Mouse (Mus musculus) macrophage (primary cell): Measurements from ENCODE around the gene Nynrin. TPM values are rescaled to one million over a fixed set of nuclear protein-coding genes. Genes with fewer than 3 reads are reported as not detected.

Experiments
- H3K27ac ChIP-seq: fragments of 350-480 bp; formaldehyde crosslinking; 2 replicates; pipeline ENCODE4 v1.9.0; 2021
- H3K36me3 ChIP-seq: fragments of 350-480 bp; formaldehyde crosslinking; 2 replicates; pipeline ENCODE4 v1.9.0; 2021; ENCODE audit errors: inconsistent target
- H3K4me3 ChIP-seq: fragments of 350-480 bp; formaldehyde crosslinking; 2 replicates; pipeline ENCODE4 v1.9.0; 2021; ENCODE audit errors: inconsistent target
- H3K79me2 ChIP-seq: fragments of 350-480 bp; formaldehyde crosslinking; 2 replicates; pipeline ENCODE4 v1.9.0; 2021; ENCODE audit errors: inconsistent target
- WGBS: methylation state at CpG from one replicate; pipeline ENCODE4 v1.1.7; 2026; ENCODE audit warnings: inconsistent platforms; ENCODE audit not compliant: missing documents; 5-methylcytosine and 5-hydroxymethylcytosine counted together
- polyA plus RNA-seq: library from polyadenylated mRNA; stranded (reverse); fragments of 250-400 nt; gene quantifications from 3 replicates; pipeline ENCODE4 v1.2.4, GENCODE M21; 2018; ENCODE audit warnings: inconsistent platforms

Nynrin gene
- polyA plus RNA-seq, 1 experiment from 2014 or later: 0.69 TPM

- Histone ChIP-seq H3K36me3 (no peaks in the 10 kb centered on the region), H3K27ac (no peak overlapping the region), H3K79me2 (no peaks in the 10 kb centered on the region), H3K4me3 (no peak overlapping the region)
- 17% methylated on average over 1 of the region's 1 CpGs for WGBS
Measured at GRCm38 (mm10) chr14:55879623-55880022, 25.8 kb downstream of the Nynrin start.

GRCm38 (mm10) chr14:55880982-55881381, 27.2 kb downstream of the Nynrin start:
- no peak overlapping the region for H3K4me3 ChIP-seq
- no peaks in the 10 kb centered on the region for H3K36me3 ChIP-seq
- 91% methylated on average over 8 of the region's 8 CpGs for WGBS
- H3K79me2 ChIP-seq: no peaks in the 10 kb centered on the region; the same call in 1 of the 2 replicates
- no peak overlapping the region for H3K27ac ChIP-seq

DNA sequence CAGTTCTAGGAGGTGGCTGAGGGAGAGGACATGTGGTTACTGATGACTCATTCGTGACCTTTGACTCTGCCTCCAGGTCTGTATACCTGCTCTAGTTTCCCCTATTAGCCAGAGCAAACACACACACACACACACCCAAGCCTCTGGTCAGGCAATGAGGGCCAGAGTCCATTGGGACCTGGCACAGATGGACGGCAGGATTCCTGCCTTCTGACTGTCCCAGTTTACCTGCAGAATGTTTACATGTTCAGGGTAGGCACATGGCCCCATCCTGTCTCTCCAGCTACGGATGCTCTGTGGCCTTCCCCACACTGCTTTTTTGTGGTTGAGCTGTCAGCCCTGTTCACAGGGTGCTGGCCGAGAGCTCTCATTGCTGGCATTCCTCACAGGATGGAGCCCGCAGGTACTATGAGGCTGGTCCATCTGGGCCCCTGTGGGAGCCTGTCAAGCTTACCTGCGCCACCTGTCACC, 28.4 kb downstream of the Nynrin start:
- no peak overlapping the region for H3K4me3 ChIP-seq
- peaks cover 10% of the 10 kb centered on the region for H3K79me2 ChIP-seq
- no peak overlapping the region for H3K27ac ChIP-seq
- peaks cover 9% of the 10 kb centered on the region; the same call in 1 of the 2 replicates for H3K36me3 ChIP-seq
- 57% methylated on average over 6 of the region's 6 CpGs for WGBS

DNA sequence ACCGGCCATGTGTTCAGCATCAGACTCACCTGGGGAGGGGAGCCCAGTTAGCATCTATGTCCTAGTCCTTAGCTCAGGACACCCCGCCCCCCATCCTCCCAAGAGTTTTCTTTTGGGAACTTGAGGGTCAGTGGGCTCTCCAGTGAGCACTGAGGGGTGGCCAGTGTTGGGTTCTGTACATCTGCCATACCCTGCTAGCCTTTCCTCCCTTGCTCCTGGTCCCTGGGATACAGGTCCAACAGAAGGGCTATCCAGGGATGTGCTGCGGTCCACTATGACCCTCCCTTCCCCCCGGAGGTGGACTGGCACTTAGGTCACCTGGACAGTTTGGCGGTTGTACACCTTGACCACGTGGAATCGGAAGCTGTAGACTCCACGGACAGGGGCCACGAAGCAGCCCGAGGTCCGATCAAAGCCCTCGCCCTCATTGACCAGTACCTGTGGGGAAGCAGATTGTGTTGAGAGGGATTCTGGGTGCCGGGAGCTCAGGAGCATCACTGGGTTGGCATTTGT, 29.4 kb downstream of the Nynrin start:
- WGBS: 96% methylated on average over 13 of the region's 13 CpGs
- Histone ChIP-seq H3K79me2 (peaks cover 19% of the 10 kb centered on the region), H3K36me3 (peaks cover 18% of the 10 kb centered on the region), H3K27ac (no peak overlapping the region), H3K4me3 (no peak overlapping the region)

GRCm38 (mm10) chr14:55883663-55884062, 29.9 kb downstream of the Nynrin start:
- H3K27ac ChIP-seq: no peak overlapping the region

DNA sequence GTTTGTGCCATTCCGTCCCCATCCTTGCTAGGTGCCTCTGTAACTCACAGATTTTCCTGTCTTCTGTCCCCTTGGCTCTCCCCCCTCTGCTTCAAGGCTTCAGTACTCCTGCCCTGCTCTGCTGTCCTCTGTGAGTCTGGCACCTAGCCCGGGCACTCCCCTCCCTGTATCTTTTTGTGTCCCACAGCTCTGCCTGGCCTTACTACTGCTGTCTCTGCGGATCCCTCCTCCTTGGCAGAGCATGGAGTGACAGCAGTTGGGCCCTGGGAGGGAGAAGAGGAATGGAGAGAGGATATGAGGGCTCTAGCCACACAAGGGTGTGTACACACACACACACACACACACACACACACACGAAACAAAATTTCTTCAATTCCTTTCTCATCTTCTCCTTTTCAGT, 30.4 kb downstream of the Nynrin start, which contains the start of gene Cbln3:
Gene Cbln3, minus strand, starts transcription at position 227 of the 400 bp plus-strand sequence.
- H3K79me2 ChIP-seq: peaks cover 19% of the 10 kb centered on the region
- H3K27ac ChIP-seq: peak within 1 kb of the TSS; percentile 80
- WGBS: 73% methylated on average over 4 of the region's 4 CpGs
- H3K4me3 ChIP-seq: peak within 1 kb of the TSS; percentile 84
- peaks cover 28% of the 10 kb centered on the region for H3K36me3 ChIP-seq

More at GRCm38 (mm10) chr14:55883663-55884062, 29.9 kb downstream of the Nynrin start:
- Histone ChIP-seq H3K79me2 (peaks cover 19% of the 10 kb centered on the region), H3K4me3 (no peak overlapping the region), H3K36me3 (peaks cover 23% of the 10 kb centered on the region)
- WGBS: 96% methylated on average over 12 of the region's 12 CpGs

DNA sequence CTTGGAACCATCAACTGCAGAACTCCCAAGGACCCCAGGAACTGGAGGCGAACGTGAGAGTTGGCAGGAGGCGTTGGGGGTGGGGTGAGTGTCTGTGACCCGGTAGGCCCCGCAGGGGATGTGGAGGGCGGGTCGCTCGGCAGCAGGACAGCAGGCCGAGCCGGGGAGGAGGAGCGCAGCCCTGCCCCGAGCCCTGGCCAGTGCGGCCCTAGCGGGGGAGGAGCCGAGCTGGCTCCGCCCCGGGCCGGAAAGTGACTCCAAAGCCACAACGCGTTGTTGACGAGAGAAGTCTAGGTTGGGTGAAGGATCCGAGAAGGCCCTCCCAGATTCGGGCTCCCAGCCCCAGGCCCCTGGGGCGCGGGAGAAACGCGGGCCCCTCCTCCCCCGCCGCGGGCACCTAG, 30.9 kb downstream of the Nynrin start, which contains the start of gene Khnyn:
Gene Khnyn, plus strand, starts transcription at position 235 of the 401 bp plus-strand sequence.
- Histone ChIP-seq H3K4me3 (peak within 1 kb of the TSS; percentile 84), H3K27ac (peak within 1 kb of the TSS; percentile 80), H3K36me3 (peaks cover 33% of the 10 kb centered on the region), H3K79me2 (peaks cover 19% of the 10 kb centered on the region)
- under 1% methylated on average over 30 of the region's 30 CpGs for WGBS

DNA sequence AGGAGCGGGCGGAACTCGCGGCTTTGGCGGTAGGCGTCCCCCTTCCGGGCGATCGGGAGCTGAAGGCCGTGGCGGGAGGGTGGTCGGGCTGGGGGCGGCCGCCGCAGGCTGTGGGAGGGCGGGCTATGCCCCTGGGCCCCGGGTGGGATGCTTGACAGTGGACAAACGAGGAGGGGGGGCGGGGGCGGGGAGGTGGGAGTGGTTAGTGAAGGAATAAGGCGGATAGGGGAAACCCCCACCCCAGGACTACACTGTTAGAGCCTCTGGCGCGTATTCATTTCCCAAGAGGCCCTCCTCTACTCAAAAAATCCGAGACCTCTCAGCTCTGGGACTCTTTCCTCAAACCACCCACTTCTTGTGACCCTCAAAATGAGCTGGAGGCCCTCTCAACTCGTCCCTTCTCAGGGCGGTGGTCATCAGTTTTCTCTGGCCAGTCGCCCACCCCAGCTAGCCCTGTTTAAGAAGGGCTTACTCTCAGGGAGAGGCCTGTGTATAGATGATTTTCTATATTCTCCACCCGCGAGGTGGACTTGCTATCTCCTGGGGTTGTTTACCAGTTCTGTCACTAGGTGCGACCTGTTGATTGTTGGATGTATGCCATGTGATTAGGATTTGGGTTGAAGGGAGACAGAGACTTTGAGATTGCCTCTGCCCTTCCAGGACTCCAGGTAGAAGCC, 31.4 kb downstream of the Nynrin start:
- peak overlapping the region; percentile 80 for H3K27ac ChIP-seq
- H3K4me3 ChIP-seq: peak overlapping the region; percentile 84
- H3K79me2 ChIP-seq: peaks cover 19% of the 10 kb centered on the region
- under 1% methylated on average over 17 of the region's 30 CpGs for WGBS
- H3K36me3 ChIP-seq: peaks cover 39% of the 10 kb centered on the region

- Histone ChIP-seq H3K36me3 (peaks cover 44% of the 10 kb centered on the region), H3K27ac (peak overlapping the region; percentile 80), H3K4me3 (peak overlapping the region; percentile 84), H3K79me2 (peaks cover 19% of the 10 kb centered on the region)
- WGBS: 1% methylated on average over 16 of the region's 16 CpGs
Measured at GRCm38 (mm10) chr14:55885791-55886271, 32.0 kb downstream of the Nynrin start.

DNA sequence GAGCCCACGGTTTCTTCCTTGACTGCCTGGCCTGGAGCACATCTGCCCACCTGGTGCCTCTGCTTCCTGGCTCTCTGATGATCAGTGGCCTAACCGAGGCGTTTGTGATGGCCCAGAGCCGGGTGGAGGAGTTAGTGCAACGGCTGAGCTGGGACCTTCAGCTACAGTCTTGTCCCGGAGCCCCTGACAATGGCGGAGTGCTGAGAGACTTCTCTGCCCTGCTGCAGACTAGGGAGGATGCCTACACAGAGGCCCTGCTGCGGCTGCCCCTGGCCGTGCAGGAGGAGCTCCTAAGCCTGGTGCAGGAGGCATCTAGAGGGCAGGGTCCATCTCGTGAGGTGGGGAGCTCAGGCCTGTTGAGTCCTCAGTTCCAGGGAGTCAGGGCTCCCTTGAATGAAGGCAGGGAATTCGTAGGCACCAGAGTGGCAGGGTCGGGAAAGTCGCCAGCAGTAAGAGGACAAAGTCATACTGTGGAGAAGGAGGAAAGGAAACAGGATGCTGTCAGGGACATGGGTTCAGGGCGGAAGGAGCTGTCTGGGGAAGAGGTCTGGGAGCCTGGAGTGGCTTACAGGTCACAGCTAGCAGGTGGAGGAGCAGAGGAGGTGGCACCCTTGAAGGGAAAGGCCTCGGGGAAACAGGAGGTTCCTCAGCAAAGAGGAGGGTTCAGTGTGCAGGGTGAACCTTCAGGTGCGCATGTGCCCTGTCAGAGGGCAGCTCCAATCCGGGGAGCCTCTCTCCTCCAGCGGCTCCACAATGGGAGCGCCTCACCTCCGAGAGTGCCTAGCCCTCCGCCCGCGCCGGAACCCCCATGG, 33.0 kb downstream of the Nynrin start:
- Histone ChIP-seq H3K36me3 (peaks cover 53% of the 10 kb centered on the region), H3K4me3 (peak overlapping the region; percentile 84; the same call in 1 of the 2 replicates), H3K79me2 (peaks cover 19% of the 10 kb centered on the region), H3K27ac (peak overlapping the region; percentile 80)
- 86% methylated on average over 23 of the region's 24 CpGs for WGBS

GRCm38 (mm10) chr14:55897671-55898070, 43.9 kb downstream of the Nynrin start:
- 94% methylated on average over 12 of the region's 12 CpGs for WGBS
- no peaks in the 10 kb centered on the region for H3K79me2 ChIP-seq
- H3K36me3 ChIP-seq: peaks cover 40% of the 10 kb centered on the region
- H3K4me3 ChIP-seq: no peak overlapping the region
- no peak overlapping the region for H3K27ac ChIP-seq

- 93% methylated on average over 7 of the region's 7 CpGs for WGBS
- peaks cover 27% of the 10 kb centered on the region for H3K36me3 ChIP-seq
- H3K4me3 ChIP-seq: no peak overlapping the region
- H3K27ac ChIP-seq: no peak overlapping the region
- H3K79me2 ChIP-seq: no peaks in the 10 kb centered on the region
Measured at GRCm38 (mm10) chr14:55898947-55899346, 45.1 kb downstream of the Nynrin start.

DNA sequence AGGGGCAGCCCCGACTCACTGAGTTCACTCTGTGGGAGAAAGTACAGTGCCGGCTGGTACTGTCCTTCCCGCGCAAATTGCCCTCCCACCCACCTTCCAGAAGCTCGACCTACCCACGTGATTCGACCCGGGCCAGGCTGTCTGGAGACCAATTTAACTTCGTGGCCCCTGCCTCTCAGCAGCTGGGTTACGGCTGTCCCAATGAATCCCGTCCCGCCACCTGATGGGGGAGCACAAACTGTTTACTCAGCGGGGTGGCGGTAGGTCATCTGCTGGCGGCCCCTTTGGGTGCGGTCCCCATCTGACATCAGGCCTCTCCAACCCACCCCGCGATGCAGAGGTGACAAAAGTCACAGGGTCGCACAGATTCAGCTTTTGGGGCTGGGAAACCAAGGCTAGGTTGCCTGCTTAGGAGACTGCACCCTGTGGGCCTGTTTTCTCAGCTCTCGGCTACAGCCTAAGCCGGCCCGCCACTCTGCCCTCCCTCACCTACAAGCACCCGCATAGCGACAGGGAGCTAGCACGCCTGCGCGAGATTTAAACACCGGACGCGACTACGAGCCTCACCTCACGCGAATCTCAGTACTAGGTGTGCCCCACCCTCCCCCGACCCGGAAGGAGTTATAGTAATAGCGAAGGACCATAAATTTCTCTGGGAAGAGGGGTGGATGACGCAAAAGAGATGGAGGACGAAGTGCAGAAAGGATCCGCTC, 46.0 kb downstream of the Nynrin start, which contains the start of gene Sdr39u1:
Gene Sdr39u1, minus strand, starts transcription at position 593 of the 713 bp plus-strand sequence.
- Histone ChIP-seq H3K79me2 (no peaks in the 10 kb centered on the region), H3K4me3 (peak within 1 kb of the TSS; percentile 19; the same call in 1 of the 2 replicates), H3K36me3 (peaks cover 18% of the 10 kb centered on the region), H3K27ac (no peak within 1 kb of the TSS)
- WGBS: 9% methylated on average over 39 of the region's 39 CpGs

GRCm38 (mm10) chr14:55900414-55900755, 46.6 kb downstream of the Nynrin start:
- Histone ChIP-seq H3K79me2 (no peaks in the 10 kb centered on the region), H3K4me3 (peak overlapping the region; percentile 19; the same call in 1 of the 2 replicates), H3K27ac (no peak overlapping the region), H3K36me3 (peaks cover 13% of the 10 kb centered on the region)
- 12% methylated on average over 12 of the region's 12 CpGs for WGBS
